Mouse (Mus musculus): ENCODE measurements around the gene Atp6v1c2. TPM values are rescaled to one million over a fixed set of nuclear protein-coding genes. Genes with fewer than 3 reads are reported as not detected.

The Atp6v1c2 gene
- polyA plus RNA-seq, 1 experiment from 2014 or later, result 0.27 TPM

DNA sequence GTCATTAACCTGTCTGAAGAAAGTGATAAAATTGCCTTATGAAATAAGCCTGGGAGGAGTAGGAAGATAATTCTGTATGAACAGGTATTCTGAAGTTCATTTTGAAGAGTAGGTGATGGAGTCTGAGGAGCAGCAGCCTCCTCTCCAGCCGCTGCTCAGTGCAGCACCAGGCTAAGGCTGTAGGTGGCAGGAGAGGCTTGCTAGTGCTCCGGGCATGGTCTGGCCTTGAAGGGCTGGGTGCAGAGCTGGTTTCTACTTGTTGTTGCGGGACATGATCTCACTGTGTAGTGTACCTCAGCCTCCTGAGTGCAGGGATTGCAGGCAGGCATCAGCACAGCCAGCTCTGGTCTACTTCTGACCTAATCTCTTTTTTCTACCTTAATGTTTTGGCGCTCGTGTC lies 37.8 kb upstream of the Atp6v1c2 start:
- H3K4me1 ChIP-seq (ENCODE audit: control insufficient read depth, insufficient read depth, low read length), result no peaks in the 10 kb centered on the region
- no peaks in the 10 kb centered on the region for H3K27me3 ChIP-seq (ENCODE audit: control insufficient read depth, insufficient read depth, low read length)
- no peaks in the 10 kb centered on the region for H3K9me3 ChIP-seq (ENCODE audit: control insufficient read depth, low read length)
- ATAC-seq (ENCODE audit: insufficient read depth, low FRiP score, low TSS enrichment) (0 out of 2 replicates have a peak, but pooled peaks have one; percentile 60), DNase-seq (ENCODE audit: low spot score) (peak; percentile 64)
- H3K4me3 ChIP-seq (ENCODE audit: low read depth, low read length), result no peak overlapping the region
- no peak overlapping the region for H3K9ac ChIP-seq (ENCODE audit: low read length)
- H3K4me2 ChIP-seq (ENCODE audit: low read depth), result no peak overlapping the region
- WGBS, result 74% methylated on average over 5 of the region's 5 CpGs
- H3K36me3 ChIP-seq (ENCODE audit: control insufficient read depth, insufficient read depth, low read length), result peaks cover 24% of the 10 kb centered on the region
- no peak overlapping the region for H3K27ac ChIP-seq (ENCODE audit: low read depth, low read length)

DNA sequence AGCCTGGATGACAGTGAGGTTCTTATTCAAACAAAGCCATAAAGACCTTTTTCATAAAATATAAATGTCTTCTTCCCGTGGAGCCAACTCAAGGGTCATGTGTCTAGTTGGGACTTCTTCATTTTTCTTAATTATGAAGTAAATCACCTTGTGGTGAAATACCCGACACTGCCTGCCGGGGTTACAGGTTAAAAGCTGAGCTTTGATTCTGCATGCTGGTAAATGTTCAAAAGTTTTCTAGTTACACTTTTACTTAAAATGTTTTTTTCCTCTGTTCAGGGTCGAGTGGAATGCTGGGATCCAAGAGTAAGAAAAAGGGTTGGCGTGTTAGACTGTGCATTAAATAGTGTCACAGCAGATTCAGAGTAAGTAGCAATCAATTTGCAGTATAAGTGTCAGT lies 33.2 kb upstream of the Atp6v1c2 start:
- H3K4me1 ChIP-seq (ENCODE audit: control insufficient read depth, insufficient read depth, low read length), result no peaks in the 10 kb centered on the region
- no peak overlapping the region for H3K27ac ChIP-seq (ENCODE audit: low read depth, low read length)
- no peak for ATAC-seq (ENCODE audit: insufficient read depth, low FRiP score, low TSS enrichment)
- H3K36me3 ChIP-seq (ENCODE audit: control insufficient read depth, insufficient read depth, low read length), result peaks cover 14% of the 10 kb centered on the region
- WGBS, result 94% methylated on average over 5 of the region's 5 CpGs
- H3K27me3 ChIP-seq (ENCODE audit: control insufficient read depth, insufficient read depth, low read length), result no peaks in the 10 kb centered on the region
- no peaks in the 10 kb centered on the region for H3K9me3 ChIP-seq (ENCODE audit: control insufficient read depth, low read length)
- no peak overlapping the region for H3K4me2 ChIP-seq (ENCODE audit: low read depth)
- DNase-seq (ENCODE audit: low spot score), result no peak
- H3K4me3 ChIP-seq (ENCODE audit: low read depth, low read length), result no peak overlapping the region
- no peak overlapping the region for H3K9ac ChIP-seq (ENCODE audit: low read length)

GRCm38 (mm10) chr12:17360650-17361049 lies 31.5 kb upstream of the Atp6v1c2 start:
- no peaks in the 10 kb centered on the region for H3K4me1 ChIP-seq (ENCODE audit: control insufficient read depth, insufficient read depth, low read length)
- H3K27me3 ChIP-seq (ENCODE audit: control insufficient read depth, insufficient read depth, low read length), result no peaks in the 10 kb centered on the region
- H3K9me3 ChIP-seq (ENCODE audit: control insufficient read depth, low read length), result no peaks in the 10 kb centered on the region
- no peak overlapping the region for H3K4me2 ChIP-seq (ENCODE audit: low read depth)
- H3K4me3 ChIP-seq (ENCODE audit: low read depth, low read length), result no peak overlapping the region
- peak overlapping the region; percentile 2; the same call in 1 of the 2 replicates for H3K27ac ChIP-seq (ENCODE audit: low read depth, low read length)
- H3K9ac ChIP-seq (ENCODE audit: low read length), result no peak overlapping the region
- peaks cover 14% of the 10 kb centered on the region for H3K36me3 ChIP-seq (ENCODE audit: control insufficient read depth, insufficient read depth, low read length)
- DNase-seq (ENCODE audit: low spot score), result no peak
- WGBS, result 47% methylated on average over 4 of the region's 4 CpGs
- ATAC-seq (ENCODE audit: insufficient read depth, low FRiP score, low TSS enrichment), result peak; percentile 77; the same call in 1 of the 2 replicates

GRCm38 (mm10) chr12:17360104-17360503 lies 30.9 kb upstream of the Atp6v1c2 start:
- Histone ChIP-seq H3K27me3 (ENCODE audit: control insufficient read depth, insufficient read depth, low read length) (no peaks in the 10 kb centered on the region), H3K9ac (ENCODE audit: low read length) (no peak overlapping the region), H3K9me3 (ENCODE audit: control insufficient read depth, low read length) (no peaks in the 10 kb centered on the region), H3K4me1 (ENCODE audit: control insufficient read depth, insufficient read depth, low read length) (no peaks in the 10 kb centered on the region), H3K36me3 (ENCODE audit: control insufficient read depth, insufficient read depth, low read length) (peaks cover 16% of the 10 kb centered on the region), H3K27ac (ENCODE audit: low read depth, low read length) (no peak overlapping the region), H3K4me2 (ENCODE audit: low read depth) (no peak overlapping the region), H3K4me3 (ENCODE audit: low read depth, low read length) (no peak overlapping the region)
- DNase-seq (ENCODE audit: low spot score) (peak; percentile 28), ATAC-seq (ENCODE audit: insufficient read depth, low FRiP score, low TSS enrichment) (peak; percentile 65; the same call in 1 of the 2 replicates)
- WGBS, result 58% methylated on average over 9 of the region's 9 CpGs

GRCm38 (mm10) chr12:17358981-17359380 lies 29.8 kb upstream of the Atp6v1c2 start:
- Histone ChIP-seq H3K36me3 (ENCODE audit: control insufficient read depth, insufficient read depth, low read length) (peaks cover 14% of the 10 kb centered on the region), H3K9ac (ENCODE audit: low read length) (no peak overlapping the region), H3K4me3 (ENCODE audit: low read depth, low read length) (no peak overlapping the region), H3K27me3 (ENCODE audit: control insufficient read depth, insufficient read depth, low read length) (no peaks in the 10 kb centered on the region), H3K9me3 (ENCODE audit: control insufficient read depth, low read length) (no peaks in the 10 kb centered on the region), H3K4me2 (ENCODE audit: low read depth) (no peak overlapping the region), H3K27ac (ENCODE audit: low read depth, low read length) (no peak overlapping the region), H3K4me1 (ENCODE audit: control insufficient read depth, insufficient read depth, low read length) (no peaks in the 10 kb centered on the region)
- ATAC-seq (ENCODE audit: insufficient read depth, low FRiP score, low TSS enrichment) (no peak), DNase-seq (ENCODE audit: low spot score) (no peak)
- WGBS, result 88% methylated on average over 9 of the region's 9 CpGs

GRCm38 (mm10) chr12:17357795-17358194 lies 28.6 kb upstream of the Atp6v1c2 start:
- Histone ChIP-seq H3K4me2 (ENCODE audit: low read depth) (no peak overlapping the region), H3K27ac (ENCODE audit: low read depth, low read length) (no peak overlapping the region), H3K9ac (ENCODE audit: low read length) (no peak overlapping the region), H3K9me3 (ENCODE audit: control insufficient read depth, low read length) (no peaks in the 10 kb centered on the region), H3K4me1 (ENCODE audit: control insufficient read depth, insufficient read depth, low read length) (no peaks in the 10 kb centered on the region), H3K27me3 (ENCODE audit: control insufficient read depth, insufficient read depth, low read length) (no peaks in the 10 kb centered on the region), H3K36me3 (ENCODE audit: control insufficient read depth, insufficient read depth, low read length) (peaks cover 8% of the 10 kb centered on the region), H3K4me3 (ENCODE audit: low read depth, low read length) (no peak overlapping the region)
- ATAC-seq (ENCODE audit: insufficient read depth, low FRiP score, low TSS enrichment), result no peak
- DNase-seq (ENCODE audit: low spot score), result no peak
- 97% methylated on average over 5 of the region's 5 CpGs for WGBS

- Histone ChIP-seq H3K4me1 (ENCODE audit: control insufficient read depth, insufficient read depth, low read length) (no peaks in the 10 kb centered on the region), H3K36me3 (ENCODE audit: control insufficient read depth, insufficient read depth, low read length) (peaks cover 4% of the 10 kb centered on the region), H3K27me3 (ENCODE audit: control insufficient read depth, insufficient read depth, low read length) (no peaks in the 10 kb centered on the region), H3K4me2 (ENCODE audit: low read depth) (no peak overlapping the region), H3K4me3 (ENCODE audit: low read depth, low read length) (no peak overlapping the region), H3K9ac (ENCODE audit: low read length) (no peak overlapping the region), H3K9me3 (ENCODE audit: control insufficient read depth, low read length) (no peaks in the 10 kb centered on the region), H3K27ac (ENCODE audit: low read depth, low read length) (no peak overlapping the region)
- 88% methylated on average over 4 of the region's 4 CpGs for WGBS
- DNase-seq (ENCODE audit: low spot score) (no peak), ATAC-seq (ENCODE audit: insufficient read depth, low FRiP score, low TSS enrichment) (no peak)
Observed at GRCm38 (mm10) chr12:17356853-17357252, 27.7 kb upstream of the Atp6v1c2 start.

DNA sequence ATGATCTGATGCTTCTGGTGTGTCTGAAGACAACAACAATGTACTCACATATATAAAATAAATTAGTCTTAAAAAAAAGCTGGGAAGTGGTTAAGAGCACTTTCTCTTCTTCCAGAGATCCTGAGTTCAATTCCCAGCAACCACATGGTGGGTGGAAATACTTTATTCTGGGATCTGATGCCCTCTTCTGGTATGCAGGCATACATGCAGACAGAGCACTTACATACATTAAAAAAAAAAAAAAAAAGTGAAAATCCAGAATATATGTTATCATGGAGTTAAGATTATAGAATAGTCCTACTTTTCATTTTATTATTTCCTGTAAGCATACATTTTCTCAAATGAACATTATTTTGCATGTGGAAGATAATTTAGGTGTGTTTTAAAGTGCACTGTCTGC lies 20.9 kb upstream of the Atp6v1c2 start:
- H3K4me3 ChIP-seq (ENCODE audit: low read depth, low read length), result no peak overlapping the region
- no peak overlapping the region for H3K9ac ChIP-seq (ENCODE audit: low read length)
- DNase-seq (ENCODE audit: low spot score), result no peak
- peaks cover 4% of the 10 kb centered on the region for H3K4me1 ChIP-seq (ENCODE audit: control insufficient read depth, insufficient read depth, low read length)
- H3K27me3 ChIP-seq (ENCODE audit: control insufficient read depth, insufficient read depth, low read length), result no peaks in the 10 kb centered on the region
- no peaks in the 10 kb centered on the region; the same call in none of the 2 replicates for H3K36me3 ChIP-seq (ENCODE audit: control insufficient read depth, insufficient read depth, low read length)
- no peaks in the 10 kb centered on the region for H3K9me3 ChIP-seq (ENCODE audit: control insufficient read depth, low read length)
- H3K4me2 ChIP-seq (ENCODE audit: low read depth), result no peak overlapping the region
- no peak for ATAC-seq (ENCODE audit: insufficient read depth, low FRiP score, low TSS enrichment)
- no peak overlapping the region for H3K27ac ChIP-seq (ENCODE audit: low read depth, low read length)

GRCm38 (mm10) chr12:17348048-17349036 lies 19.2 kb upstream of the Atp6v1c2 start, which contains the start of gene Nol10:
Nol10 (plus strand) TSS chr12:17348458.
- WGBS, result under 1% methylated on average over 42 of the region's 42 CpGs
- no peak within 1 kb of the TSS for H3K27ac ChIP-seq (ENCODE audit: low read depth, low read length)
- no peaks in the 10 kb centered on the region for H3K27me3 ChIP-seq (ENCODE audit: control insufficient read depth, insufficient read depth, low read length)
- peak within 1 kb of the TSS; percentile 54 for H3K4me3 ChIP-seq (ENCODE audit: low read depth, low read length)
- H3K36me3 ChIP-seq (ENCODE audit: control insufficient read depth, insufficient read depth, low read length), result no peaks in the 10 kb centered on the region; the same call in none of the 2 replicates
- peak; percentile 94 for DNase-seq (ENCODE audit: low spot score)
- H3K4me2 ChIP-seq (ENCODE audit: low read depth), result peak within 1 kb of the TSS; percentile 78
- peak within 1 kb of the TSS; percentile 45 for H3K9ac ChIP-seq (ENCODE audit: low read length)
- peak; percentile 94 for ATAC-seq (ENCODE audit: insufficient read depth, low FRiP score, low TSS enrichment)
- peaks cover 4% of the 10 kb centered on the region for H3K4me1 ChIP-seq (ENCODE audit: control insufficient read depth, insufficient read depth, low read length)
- H3K9me3 ChIP-seq (ENCODE audit: control insufficient read depth, low read length), result no peaks in the 10 kb centered on the region
